Mouse (Mus musculus) lung, embryonic 15.5 days (tissue): ENCODE results near the gene Ahr. TPM values are rescaled to one million over a fixed set of nuclear protein-coding genes. Genes with fewer than 3 reads are reported as not detected.

Experiments
- ATAC-seq: fragments of 200-750 bp; cut with Nextera tagmentation; 2 replicates; pipeline ENCODE4 v1.8.0; 2017; ENCODE audit warnings: moderate number of reproducible peaks, borderline replicate concordance; ENCODE audit not compliant: low FRiP score, low TSS enrichment; ENCODE audit errors: extremely low read depth
- H3K27ac ChIP-seq: fragments of 300-500 bp; sonication (generic); 2 replicates; pipeline ENCODE4 v1.5.1; 2015; ENCODE audit warnings: moderate library complexity, mild to moderate bottlenecking, inconsistent platforms
- H3K27me3 ChIP-seq: fragments of 300-500 bp; sonication (generic); 2 replicates; pipeline ENCODE4 v1.6.1; 2015; ENCODE audit warnings: inconsistent platforms
- H3K36me3 ChIP-seq: fragments of 300-500 bp; sonication (generic); 2 replicates; pipeline ENCODE4 v1.6.1; 2015; ENCODE audit warnings: inconsistent platforms
- H3K4me1 ChIP-seq: fragments of 300-500 bp; sonication (generic); 2 replicates; pipeline ENCODE4 v1.6.1; 2015; ENCODE audit warnings: inconsistent platforms
- H3K4me2 ChIP-seq: fragments of 300-500 bp; sonication (generic); 2 replicates; pipeline ENCODE4 v1.6.1; 2015; ENCODE audit warnings: inconsistent platforms, mild to moderate bottlenecking, moderate library complexity
- H3K4me3 ChIP-seq: fragments of 300-500 bp; sonication (generic); 2 replicates; pipeline ENCODE4 v1.5.1; 2015; ENCODE audit warnings: mild to moderate bottlenecking, inconsistent platforms
- H3K9ac ChIP-seq: fragments of 300-500 bp; sonication (generic); 2 replicates; pipeline ENCODE4 v1.6.1; 2015; ENCODE audit warnings: inconsistent platforms
- H3K9me3 ChIP-seq: fragments of 300-500 bp; sonication (generic); 2 replicates; pipeline ENCODE4 v1.6.1; 2016; ENCODE audit warnings: inconsistent platforms
- WGBS: fragments of 180-500 bp; shearing (Covaris S2); methylation state at CpG from one replicate; pipeline ENCODE4 v1.1.7; 2015; 5-methylcytosine and 5-hydroxymethylcytosine counted together
- polyA plus RNA-seq: library from polyadenylated mRNA; unstranded; fragments of >200 nt; fragmentation: Nextera tagmentation; extraction: Ambion mirVana; gene quantifications from 2 replicates; pipeline ENCODE4 v1.2.1, GENCODE M21; 2015

Gene Ahr
- polyA plus RNA-seq, 1 experiment from 2014 or later, result 23.5 TPM

DNA sequence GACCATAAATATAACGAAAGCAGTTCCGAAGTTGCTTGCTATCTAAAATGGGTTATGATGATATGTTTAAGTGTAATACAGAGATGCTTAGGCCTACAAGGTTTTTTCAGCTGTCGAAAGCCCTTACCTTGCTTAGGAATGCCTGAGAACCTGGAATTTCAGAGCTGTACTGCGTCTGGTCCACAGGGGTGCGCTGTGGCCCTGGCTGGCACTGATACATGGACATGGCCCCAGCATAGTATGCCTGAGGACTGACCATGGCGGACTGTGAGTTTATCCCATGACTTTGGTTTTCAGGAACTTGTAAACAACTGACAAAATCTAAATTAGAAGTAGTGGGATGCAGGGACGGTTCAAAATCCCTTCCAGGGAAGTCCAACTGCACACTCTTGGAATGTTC lies 31.3 kb downstream of the Ahr start:
- Histone ChIP-seq H3K9ac (no peak overlapping the region), H3K27ac (no peak overlapping the region), H3K9me3 (no peaks in the 10 kb centered on the region), H3K4me1 (no peaks in the 10 kb centered on the region), H3K4me2 (no peak overlapping the region), H3K4me3 (no peak overlapping the region), H3K36me3 (peaks cover 23% of the 10 kb centered on the region), H3K27me3 (no peaks in the 10 kb centered on the region)
- WGBS, result 75% methylated on average over 7 of the region's 7 CpGs
- no peak for ATAC-seq

DNA sequence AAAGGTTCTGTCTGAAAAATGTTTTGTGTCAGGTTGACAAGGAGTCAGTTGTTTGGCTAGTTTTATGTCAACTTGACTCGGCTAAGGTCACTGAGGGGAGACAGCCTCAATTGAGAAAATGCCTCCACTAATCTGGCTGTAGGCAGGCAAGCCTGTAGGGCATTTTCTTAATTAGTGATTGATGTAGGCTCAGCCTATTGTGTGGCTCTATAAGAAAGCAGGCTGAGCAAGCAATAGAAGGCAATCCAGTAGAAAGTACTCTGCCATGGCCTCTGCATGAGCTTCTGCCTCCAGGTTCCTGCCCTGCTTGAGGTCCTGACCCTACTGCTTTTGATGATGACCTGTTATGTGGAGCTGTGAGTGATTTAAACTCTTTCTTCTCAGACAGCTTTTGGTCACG lies 33.4 kb downstream of the Ahr start:
- Histone ChIP-seq H3K9me3 (no peaks in the 10 kb centered on the region), H3K27ac (no peak overlapping the region), H3K27me3 (no peaks in the 10 kb centered on the region), H3K9ac (no peak overlapping the region), H3K4me3 (no peak overlapping the region), H3K4me1 (no peaks in the 10 kb centered on the region), H3K4me2 (no peak overlapping the region), H3K36me3 (peaks cover 19% of the 10 kb centered on the region; the same call in 1 of the 2 replicates)
- no peak for ATAC-seq
- 24% methylated on average over 2 of the region's 2 CpGs for WGBS

DNA sequence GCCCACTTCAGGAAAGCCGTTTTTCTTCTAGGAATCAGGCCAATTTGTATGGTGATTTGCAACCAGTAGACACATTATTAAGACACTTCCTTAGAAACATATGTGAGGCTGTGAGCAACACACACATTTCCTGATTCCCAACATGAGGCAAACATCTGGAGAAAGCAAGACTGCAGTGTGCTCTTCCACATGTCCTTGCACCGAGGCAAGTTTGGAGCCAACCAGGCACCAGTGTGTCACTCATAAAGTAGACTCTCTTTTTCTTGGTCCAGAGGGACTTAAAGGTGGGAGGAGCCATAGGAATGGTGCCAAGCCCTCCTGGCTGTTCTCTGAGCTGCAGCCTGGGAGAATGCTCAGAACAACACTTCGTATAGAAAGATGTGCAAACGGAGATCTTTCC lies 39.6 kb downstream of the Ahr start:
- Histone ChIP-seq H3K4me2 (no peak overlapping the region), H3K27ac (no peak overlapping the region), H3K4me1 (peaks cover 7% of the 10 kb centered on the region; the same call in 1 of the 2 replicates), H3K4me3 (no peak overlapping the region), H3K36me3 (no peaks in the 10 kb centered on the region), H3K27me3 (no peaks in the 10 kb centered on the region), H3K9ac (no peak overlapping the region), H3K9me3 (no peaks in the 10 kb centered on the region)
- WGBS, result 42% methylated on average over 4 of the region's 4 CpGs
- ATAC-seq, result no peak; the same call in 1 of the 2 replicates

DNA sequence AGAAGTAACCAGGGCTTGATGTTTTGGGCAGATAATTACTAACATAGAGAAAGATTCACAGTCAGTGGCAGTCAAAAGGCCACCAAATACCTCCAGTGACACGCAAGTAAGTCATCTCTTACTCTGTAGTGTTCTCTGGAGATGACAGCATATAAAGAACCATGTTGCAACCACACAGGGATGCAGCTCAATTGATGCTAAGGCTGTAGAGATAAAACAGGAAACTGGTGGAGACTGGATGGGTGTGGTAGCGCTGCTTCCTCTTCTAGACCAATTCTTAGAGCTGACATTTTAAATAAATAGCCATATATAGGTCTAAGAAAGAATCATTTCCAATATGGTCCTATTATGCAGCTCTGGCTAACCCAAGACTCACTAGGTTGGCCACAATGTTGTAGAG lies 54.1 kb downstream of the Ahr start:
- WGBS, result 83% methylated on average over 2 of the region's 2 CpGs

DNA sequence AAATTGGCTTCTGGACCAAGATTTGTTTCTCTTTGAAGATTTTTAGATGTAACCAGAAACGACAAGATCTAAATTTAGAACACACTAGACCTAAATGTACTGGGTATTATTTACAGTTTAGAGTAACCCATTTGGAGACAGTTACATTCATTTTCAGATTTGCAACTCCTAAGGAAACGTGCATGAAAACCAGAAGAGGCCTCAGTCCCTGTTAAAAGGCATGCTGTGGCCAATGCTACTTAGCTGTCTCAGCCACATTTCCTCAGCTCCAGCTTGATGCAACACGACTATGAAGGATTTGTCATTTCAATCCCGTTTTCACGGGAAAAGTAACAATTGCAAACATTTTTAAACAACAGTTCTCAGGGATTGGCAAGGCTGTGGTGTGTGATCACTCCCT lies 55.9 kb downstream of the Ahr start:
- Histone ChIP-seq H3K27ac (no peak overlapping the region), H3K4me1 (no peaks in the 10 kb centered on the region), H3K9ac (no peak overlapping the region), H3K9me3 (no peaks in the 10 kb centered on the region), H3K36me3 (no peaks in the 10 kb centered on the region), H3K27me3 (no peaks in the 10 kb centered on the region), H3K4me3 (no peak overlapping the region), H3K4me2 (no peak overlapping the region)
- ATAC-seq, result no peak
- 64% methylated on average over 5 of the region's 5 CpGs for WGBS

More for the DNA sequence above, 54.1 kb downstream of the Ahr start:
- Histone ChIP-seq H3K27ac (no peak overlapping the region), H3K9me3 (no peaks in the 10 kb centered on the region), H3K4me2 (no peak overlapping the region), H3K4me3 (no peak overlapping the region), H3K4me1 (no peaks in the 10 kb centered on the region), H3K9ac (no peak overlapping the region), H3K27me3 (no peaks in the 10 kb centered on the region), H3K36me3 (no peaks in the 10 kb centered on the region)
- ATAC-seq, result no peak

DNA sequence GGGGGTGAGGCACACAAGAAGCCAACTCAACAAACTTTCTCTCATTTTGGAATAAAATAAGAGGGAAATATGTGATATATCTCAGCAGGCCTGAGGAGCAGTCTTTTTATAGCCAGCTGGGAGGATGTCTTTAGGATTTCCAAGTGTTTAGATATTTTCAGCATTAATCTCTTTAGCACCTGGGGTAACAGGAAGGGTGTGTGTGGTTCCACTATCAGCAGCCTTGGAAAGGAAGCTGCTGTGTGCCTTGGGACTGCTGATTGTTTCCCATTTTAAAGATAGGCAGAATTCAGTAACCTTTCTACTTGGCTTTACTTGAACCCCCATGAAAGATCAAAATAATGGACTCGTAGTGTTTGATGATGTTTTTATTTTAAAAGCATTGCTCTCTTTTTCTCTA lies 71.4 kb downstream of the Ahr start:
- H3K36me3 ChIP-seq, result no peaks in the 10 kb centered on the region
- no peak for ATAC-seq
- H3K27me3 ChIP-seq, result no peaks in the 10 kb centered on the region
- H3K9ac ChIP-seq, result no peak overlapping the region
- no peaks in the 10 kb centered on the region for H3K9me3 ChIP-seq
- H3K4me2 ChIP-seq, result no peak overlapping the region
- H3K4me3 ChIP-seq, result no peak overlapping the region
- H3K4me1 ChIP-seq, result no peaks in the 10 kb centered on the region
- no peak overlapping the region for H3K27ac ChIP-seq
- WGBS, result 45% methylated on average over 1 of the region's 1 CpGs

DNA sequence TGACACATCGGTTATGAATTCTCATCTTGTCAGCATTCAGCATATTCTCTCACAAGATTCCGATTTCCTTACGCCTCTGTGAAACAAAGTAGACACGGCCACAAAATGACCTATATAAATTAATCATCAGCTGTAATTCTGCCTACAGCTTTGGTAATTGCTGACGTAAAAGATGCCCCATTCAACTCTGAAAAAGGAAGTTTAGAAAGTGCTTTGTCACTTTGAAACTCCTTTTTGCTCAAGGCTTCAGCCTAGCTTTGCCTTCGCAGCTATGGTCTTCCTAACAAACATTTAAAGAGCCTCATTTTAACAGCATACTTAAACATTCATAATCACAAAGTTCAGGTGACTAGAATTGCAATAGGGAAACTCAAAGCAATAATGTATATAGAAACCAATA lies 72.2 kb downstream of the Ahr start:
- no peaks in the 10 kb centered on the region for H3K4me1 ChIP-seq
- WGBS, result 67% methylated on average over 6 of the region's 6 CpGs
- H3K27me3 ChIP-seq, result no peaks in the 10 kb centered on the region
- no peak overlapping the region for H3K4me2 ChIP-seq
- H3K27ac ChIP-seq, result no peak overlapping the region
- no peak overlapping the region for H3K4me3 ChIP-seq
- H3K36me3 ChIP-seq, result no peaks in the 10 kb centered on the region
- H3K9ac ChIP-seq, result no peak overlapping the region
- no peak for ATAC-seq
- H3K9me3 ChIP-seq, result no peaks in the 10 kb centered on the region

DNA sequence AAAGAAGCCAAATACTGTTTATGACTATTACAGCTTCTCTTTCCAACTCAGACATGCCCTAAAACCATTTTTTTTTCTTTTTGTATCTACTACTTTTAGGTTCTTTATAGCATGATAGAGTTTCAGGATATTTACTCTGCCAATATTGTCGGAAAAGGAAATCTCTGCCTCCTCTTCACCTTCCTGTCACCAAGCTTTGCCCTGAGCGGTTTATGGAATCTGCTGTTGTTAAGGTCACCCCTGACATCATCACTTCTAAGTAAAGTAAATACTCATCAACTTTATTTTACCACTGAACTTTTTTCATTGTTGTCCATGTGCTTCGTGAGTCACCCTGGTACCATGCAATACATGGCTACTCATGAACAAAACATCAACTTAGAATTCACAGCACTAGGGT lies 75.2 kb downstream of the Ahr start:
- H3K4me2 ChIP-seq, result no peak overlapping the region
- H3K9me3 ChIP-seq, result no peaks in the 10 kb centered on the region
- no peak overlapping the region for H3K4me3 ChIP-seq
- no peak for ATAC-seq
- H3K36me3 ChIP-seq, result no peaks in the 10 kb centered on the region
- H3K27me3 ChIP-seq, result no peaks in the 10 kb centered on the region
- no peak overlapping the region for H3K9ac ChIP-seq
- WGBS, result 45% methylated on average over 3 of the region's 3 CpGs
- no peaks in the 10 kb centered on the region for H3K4me1 ChIP-seq
- no peak overlapping the region for H3K27ac ChIP-seq
